Mouse (Mus musculus) embryonic fibroblast, embryonic 13.5 days (primary cell): ENCODE data around the gene Rhof.

Source experiments
- CTCF ChIP-seq: IDR thresholded peaks from 2 replicates; pipeline ENCODE4 v1.5.1; 2011; ENCODE audit warnings: mild to moderate bottlenecking, control low read depth, low read length, moderate library complexity, borderline replicate concordance; ENCODE audit not compliant: insufficient read depth
- POLR2A ChIP-seq: IDR thresholded peaks from 2 replicates; pipeline ENCODE4 v1.6.1; 2011; ENCODE audit warnings: low read depth, mild to moderate bottlenecking, control low read depth, low read length, moderate library complexity

- no peak for TF ChIP-seq POLR2A
- no peak for TF ChIP-seq CTCF
Observed at GRCm38 (mm10) chr5:123094238-123094991, 38.1 kb downstream of the Rhof start.
